Mouse (Mus musculus): ENCODE measurements around the gene Xdh.
A peak's percentile ranks its signal among the peaks of the same experiment; 100 is the strongest.
"Not testable (repeated sequence)": the region's sequence is repeated elsewhere in the genome, so short reads cannot be mapped to it uniquely, and the experiment has no call there.

Xdh gene

GRCm38 (mm10) chr17:73881295-73881694 is 68.7 kb downstream of the Xdh start:
- DNase-seq (ENCODE audit: low read depth, low spot score): no peak

DNA sequence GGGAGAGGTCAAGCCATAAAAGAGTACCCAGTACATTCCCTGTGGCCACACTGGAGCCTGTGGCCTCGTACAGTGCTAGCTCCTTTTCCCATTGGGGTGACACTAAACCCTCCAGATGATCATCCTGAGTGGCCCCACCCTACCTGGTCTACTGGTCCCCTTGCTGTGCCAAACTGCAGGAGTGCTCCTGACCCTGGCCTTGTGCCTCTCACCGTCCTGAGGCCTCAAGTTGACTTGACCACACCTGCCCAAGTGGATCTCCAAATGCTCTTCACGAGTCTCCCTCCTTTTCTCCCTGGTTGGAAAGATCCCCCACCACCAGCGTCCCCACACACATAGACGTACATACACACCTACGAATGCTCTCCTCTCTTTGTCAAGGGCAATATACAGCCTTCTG is 69.7 kb downstream of the Xdh start:
- DNase-seq (ENCODE audit: low read depth, low spot score): no peak

DNA sequence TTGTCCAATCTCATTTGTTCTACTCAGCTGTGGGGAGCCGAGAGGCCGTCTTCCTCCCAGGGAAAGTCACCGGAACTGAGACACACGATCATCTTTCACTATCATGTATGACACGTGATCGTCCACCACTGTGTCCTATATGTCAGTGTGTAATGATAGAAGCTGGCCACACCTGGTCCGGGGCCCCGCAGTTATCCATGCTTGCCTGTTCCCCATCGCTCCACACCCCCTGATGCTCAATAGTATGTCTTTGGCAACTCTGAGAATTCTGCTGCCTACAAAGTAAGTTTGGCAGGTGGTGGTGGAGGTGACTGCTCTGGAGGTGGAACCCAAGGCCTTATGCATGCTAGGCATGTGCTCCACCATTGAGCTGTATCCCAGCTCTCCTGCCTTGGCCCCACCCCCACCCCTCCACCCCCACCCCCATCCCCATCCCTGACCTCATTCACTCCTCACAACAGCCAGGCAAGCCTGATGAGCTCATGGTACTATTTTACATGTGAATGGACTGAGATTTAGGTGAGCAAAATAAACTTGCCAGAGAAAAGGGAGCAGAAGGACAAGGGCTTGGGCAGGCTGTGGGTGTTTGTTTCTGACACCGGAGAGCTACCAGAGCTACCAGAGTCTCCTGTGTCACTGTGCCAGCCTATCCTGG is 70.6 kb downstream of the Xdh start:
- DNase-seq (ENCODE audit: low read depth, low spot score): peak; percentile 58

GRCm38 (mm10) chr17:73875674-73876073 is 74.3 kb downstream of the Xdh start:
- no peak for DNase-seq (ENCODE audit: low read depth, low spot score)

DNA sequence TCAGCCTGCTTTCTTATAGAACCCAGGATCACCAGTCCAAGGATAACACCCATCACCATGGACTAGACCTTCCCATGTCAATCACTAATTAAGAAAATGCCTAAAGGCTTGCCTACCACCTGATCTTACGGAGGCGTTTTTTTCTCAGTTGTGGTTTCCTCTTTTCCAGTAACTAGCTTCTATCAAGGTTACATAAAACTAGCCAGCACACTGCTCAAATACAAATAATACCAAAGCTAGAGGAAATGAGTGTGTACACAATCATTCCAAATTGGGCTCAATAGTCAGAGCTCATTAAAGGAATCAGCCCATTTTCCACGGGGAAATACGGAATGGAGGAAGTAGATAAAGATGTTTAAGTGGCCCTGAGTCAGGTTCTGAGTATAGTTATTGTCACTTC is 74.7 kb downstream of the Xdh start:
- DNase-seq (ENCODE audit: low read depth, low spot score): no peak

- no peak for DNase-seq (ENCODE audit: low read depth, low spot score)
Observed at GRCm38 (mm10) chr17:73870956-73871605, 78.9 kb downstream of the Xdh start.

DNA sequence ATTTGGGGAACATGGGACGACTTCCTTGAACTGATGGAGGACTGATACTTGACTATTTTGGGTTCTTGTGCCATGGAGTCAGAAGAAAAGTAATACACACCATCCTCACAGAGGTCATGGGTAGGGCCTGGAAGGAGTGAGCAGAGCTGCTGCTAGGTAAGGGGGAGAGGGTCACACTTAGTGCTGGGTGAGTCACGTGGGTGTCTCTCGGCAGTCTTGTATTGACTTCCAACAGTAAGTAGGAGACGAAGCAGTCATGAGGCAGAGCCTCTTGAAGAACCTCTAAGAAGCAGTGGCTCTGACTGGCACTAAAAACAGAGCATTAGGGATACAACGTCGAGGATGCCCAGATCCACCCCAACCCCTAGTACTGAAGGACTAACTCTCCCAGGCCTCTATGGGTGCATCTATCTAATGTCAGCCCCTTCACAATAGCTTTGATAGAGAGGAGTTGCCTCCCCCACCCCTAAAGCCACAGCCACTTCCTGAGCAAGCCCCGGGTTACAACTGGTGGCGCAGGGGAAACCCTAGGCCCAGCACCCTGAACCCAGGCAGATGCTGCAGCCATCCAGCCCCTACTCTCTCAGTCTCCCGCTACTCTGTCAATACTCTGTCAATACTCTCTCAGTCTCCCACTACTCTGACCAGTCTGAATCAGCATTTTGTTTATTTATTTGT is 80.8 kb downstream of the Xdh start:
- no peak for DNase-seq (ENCODE audit: low read depth, low spot score)

DNA sequence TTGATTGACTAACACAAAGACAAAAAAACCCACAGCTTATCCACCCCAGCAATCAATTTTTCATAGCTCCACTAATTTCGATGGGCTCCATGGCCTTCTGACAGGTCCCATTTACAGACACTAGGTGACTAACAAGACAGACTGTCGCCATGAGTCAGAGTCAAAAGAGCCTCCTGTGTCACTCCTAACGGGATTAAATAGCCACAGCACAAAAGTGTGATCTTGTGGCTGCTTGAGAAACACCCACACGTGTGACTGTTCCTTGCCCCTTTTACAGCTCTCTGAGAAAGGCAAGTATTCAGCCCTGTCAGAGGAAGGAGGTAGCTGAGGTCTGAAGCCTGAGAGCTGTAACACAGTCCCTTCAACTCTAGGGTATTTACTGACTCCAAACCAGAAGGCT is 96.3 kb downstream of the Xdh start:
- no peak for DNase-seq (ENCODE audit: low read depth, low spot score)

DNA sequence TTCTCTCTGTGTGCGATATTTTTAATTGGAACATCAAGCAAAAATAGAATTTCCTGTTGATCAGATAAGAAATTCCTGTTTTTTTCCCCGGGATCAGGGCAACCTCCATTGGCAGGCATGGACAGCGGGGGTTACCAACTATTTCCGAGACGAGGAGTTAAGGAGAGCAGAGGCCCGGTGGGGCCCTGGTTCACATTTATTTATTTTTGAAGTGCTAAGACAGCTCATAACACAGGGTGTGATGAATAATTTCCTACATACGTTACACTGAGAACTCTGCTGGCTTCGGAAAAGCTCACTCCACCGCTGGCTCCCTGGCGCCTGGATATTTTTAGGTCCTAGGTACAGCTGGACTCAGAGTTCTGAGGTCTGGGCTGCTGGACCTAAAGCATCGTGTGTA is 97.0 kb downstream of the Xdh start:
- no peak for DNase-seq (ENCODE audit: low read depth, low spot score)

GRCm38 (mm10) chr17:73847399-73847798 is 102.6 kb downstream of the Xdh start:
- no peak for DNase-seq (ENCODE audit: low read depth, low spot score)

GRCm38 (mm10) chr17:73845632-73846031 is 104.4 kb downstream of the Xdh start:
- no peak for DNase-seq (ENCODE audit: low read depth, low spot score)

GRCm38 (mm10) chr17:73842963-73843362 is 107.0 kb downstream of the Xdh start:
- DNase-seq (ENCODE audit: low read depth, low spot score): no peak

- DNase-seq (ENCODE audit: low read depth, low spot score): not testable (repeated sequence)
Observed at GRCm38 (mm10) chr17:73839876-73840275, 110.1 kb downstream of the Xdh start.

DNA sequence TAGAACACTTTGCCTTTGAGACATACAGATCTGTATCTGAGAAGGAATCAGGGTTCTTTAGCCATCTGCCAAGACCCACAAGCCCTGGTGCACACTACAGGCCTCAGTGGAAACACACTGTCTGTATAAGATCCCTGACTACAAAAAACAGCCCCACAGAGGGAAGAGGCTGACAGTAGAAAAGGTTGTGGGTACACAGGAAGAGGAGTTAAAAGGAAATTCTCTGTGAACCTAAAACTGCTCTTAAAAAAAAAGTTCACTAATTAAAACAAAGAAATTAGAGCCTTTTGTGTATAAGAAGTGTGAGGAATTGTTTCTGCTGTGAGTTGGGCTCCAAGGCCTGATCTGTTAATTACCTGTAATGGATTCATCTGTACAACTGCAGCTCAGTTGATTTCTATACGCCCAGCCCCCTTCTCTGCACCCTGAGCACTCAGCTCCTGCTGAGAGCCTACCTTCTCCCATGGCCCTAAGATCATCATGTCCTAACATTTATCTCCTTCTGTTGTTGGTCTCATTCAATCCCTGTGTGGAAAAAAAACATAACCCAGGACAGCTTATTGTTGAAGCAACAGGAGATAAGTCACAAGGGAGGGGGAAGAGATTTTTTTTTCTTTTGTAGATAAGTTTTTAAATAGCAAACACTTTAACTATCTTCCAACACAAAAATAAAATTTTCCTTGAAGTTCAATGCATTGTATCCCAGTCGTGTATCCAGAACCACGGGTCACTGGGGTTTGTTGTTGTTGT is 110.7 kb downstream of the Xdh start:
- no peak for DNase-seq (ENCODE audit: low read depth, low spot score)

DNA sequence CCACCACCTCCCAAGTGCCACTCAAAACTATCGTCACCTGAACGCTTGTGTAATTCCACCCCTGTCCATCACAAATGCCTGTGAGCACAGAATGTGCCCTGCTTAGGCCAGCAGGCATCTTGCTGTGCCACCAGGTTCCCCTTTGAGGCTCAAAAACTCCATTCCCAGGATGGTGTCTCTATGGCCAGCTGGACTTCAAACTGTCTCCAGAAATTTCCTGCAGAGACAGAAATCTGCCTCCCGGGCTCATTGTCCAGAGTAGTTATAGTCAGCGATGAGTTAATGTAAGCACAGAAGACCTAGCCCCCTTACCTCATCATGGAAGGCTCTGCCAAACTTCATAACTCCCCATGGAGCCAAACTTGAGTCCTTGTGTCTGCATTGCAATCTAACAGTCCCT is 112.8 kb downstream of the Xdh start:
- DNase-seq (ENCODE audit: low read depth, low spot score): no peak

DNA sequence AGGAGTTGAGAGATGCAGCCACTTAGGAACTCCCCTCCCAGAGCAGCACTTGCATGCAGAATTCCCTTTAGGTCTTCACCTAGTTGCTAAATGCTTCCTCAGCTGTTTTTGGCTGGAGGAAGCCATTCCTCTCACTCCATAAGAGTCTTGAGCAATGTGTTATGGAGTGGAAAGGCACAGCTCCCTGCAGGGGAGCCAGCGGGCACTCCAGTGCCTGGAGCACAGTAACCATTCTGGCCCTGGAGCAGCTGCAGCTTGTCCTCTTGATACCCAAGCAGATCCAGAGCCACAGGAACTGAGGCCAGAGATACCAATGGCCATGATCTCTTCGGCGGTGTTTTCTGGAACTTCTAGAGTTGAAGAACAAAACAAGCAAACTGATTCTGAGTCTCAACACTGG is 113.4 kb downstream of the Xdh start:
- no peak for DNase-seq (ENCODE audit: low read depth, low spot score)
